Mouse (Mus musculus) gonadal fat pad, adult 2 months (tissue): ENCODE data around the gene Itgad. TPM values are rescaled to one million over a fixed set of nuclear protein-coding genes. Genes with fewer than 3 reads are reported as not detected.

Source experiments
- DNase-seq: peaks from one replicate; pipeline ENCODE4 v3.0.0-alpha.2; 2012; ENCODE audit warnings: low read depth
- polyA plus RNA-seq: library from polyadenylated mRNA; depleted of rRNA; stranded (reverse); fragments of >200 nt; gene quantifications from 2 replicates; pipeline ENCODE4 v1.2.3, GENCODE M21; 2012

The Itgad gene
- polyA plus RNA-seq, 1 experiment, result 0.41 TPM

DNA sequence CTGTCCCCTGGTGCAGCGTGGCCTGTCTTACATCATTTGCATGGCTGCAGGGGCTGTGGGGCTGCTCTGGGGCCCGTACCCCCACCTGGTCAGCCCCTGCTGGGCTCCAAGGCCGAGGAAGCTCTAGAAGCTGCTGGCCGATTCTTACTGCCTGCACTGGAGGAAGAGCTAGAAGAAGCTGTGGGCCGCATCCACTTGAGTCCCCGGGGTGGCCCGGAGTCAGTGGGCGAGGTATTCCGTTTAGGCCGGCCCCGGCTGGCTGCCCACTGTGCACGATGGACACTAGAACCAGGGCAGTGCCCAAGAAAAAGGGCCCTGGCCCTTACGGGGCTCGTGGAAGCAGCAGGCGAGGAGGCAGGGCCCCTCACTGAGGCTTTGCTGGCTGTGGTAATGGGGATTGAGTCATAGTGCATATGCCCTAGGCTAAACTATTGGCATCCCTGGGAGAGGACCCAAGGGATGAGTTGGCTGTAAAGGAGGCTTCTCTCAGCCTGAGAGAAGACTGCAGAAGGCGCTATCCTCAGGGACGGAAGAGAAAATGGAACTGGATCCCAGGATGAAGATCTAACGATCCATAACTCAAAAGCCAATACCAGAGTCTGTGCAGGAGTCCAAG lies 90.3 kb downstream of the Itgad start:
- DNase-seq, result no peak

DNA sequence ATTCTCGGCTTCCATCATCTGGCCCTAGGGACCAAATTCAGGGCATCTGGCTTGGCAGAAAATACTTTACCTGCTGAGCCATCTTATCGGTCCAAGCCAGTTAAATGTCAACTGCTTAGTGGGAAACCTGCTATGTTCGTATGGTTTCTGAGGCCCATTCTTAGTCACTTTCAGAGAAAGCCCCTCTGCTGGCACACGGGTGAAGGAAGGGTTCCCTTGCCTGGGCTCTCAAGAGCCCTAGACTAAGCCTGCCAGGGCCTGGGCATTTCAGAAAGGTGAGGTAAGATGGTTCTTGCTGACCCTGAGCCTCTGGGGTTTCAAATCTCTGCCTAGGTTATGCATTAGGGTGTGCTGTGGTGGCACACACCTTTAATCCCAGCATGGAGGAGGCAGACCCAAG lies 91.4 kb downstream of the Itgad start:
- DNase-seq, result no peak

DNA sequence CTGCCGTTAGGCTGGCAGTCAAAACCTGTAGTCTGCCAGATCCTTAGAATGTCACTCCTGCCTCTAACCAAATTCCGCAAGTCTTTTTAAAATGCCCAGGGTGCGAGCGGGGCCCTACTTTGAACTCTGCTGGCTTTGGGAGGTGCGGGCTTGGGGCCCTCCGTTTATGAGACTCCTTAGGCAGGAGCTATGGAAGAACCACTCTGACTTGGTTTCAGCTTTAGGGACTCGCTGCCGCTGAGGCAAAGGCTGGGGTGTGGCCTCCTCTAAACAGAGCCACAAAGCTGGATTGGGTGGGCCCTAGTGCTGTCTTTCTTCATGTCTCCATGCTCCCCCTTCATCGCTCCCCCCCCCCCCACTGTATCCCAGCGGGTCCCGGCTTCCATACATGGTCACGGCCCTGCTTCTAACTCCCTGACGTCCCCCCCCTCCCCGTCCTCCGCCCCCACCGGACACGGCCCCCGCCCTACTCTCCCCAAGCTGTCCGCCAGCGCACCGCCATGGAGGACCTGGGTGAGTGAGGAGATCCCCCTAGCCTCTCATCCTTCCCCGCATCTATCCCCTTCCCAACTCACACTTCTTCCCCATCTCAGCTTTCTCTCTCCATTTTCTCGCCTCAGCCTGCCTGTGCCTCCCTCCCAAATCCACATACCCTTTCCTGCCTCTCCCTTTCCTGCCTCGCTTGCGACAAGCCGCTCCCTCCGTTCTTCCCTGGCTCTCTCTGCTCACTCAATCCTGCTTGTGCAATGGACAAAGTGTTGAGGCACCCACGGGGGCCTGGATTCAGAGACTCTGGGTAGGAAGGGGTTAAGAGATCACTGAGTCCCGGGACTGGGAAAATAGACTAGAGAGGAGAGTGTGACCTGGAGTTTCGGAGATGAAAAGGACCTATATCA lies 92.6 kb downstream of the Itgad start, which contains the start of gene Tgfb1i1:
Tgfb1i1 (plus strand) TSS at position 317 of the 896 bp plus-strand sequence.
- DNase-seq, result no peak

DNA sequence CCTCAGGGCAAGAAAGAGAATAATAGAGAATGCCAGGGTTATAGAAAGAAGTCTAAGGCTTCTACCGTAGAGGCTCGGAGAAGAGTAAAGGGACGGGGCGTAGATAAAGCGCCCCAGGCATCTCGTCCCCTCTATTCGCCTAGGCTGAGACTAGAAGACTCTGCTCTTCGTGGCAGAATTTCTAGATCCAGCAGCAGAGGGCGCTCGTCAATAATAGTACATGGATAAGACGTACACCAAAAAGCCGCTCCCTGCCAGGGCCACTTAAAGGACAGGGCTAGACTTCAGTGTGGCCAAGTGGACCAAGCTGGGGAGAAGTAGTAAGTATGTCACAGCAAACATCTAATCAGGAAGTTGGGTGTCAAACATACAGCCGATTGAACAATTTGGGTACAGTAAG lies 93.3 kb downstream of the Itgad start:
- DNase-seq, result no peak

DNA sequence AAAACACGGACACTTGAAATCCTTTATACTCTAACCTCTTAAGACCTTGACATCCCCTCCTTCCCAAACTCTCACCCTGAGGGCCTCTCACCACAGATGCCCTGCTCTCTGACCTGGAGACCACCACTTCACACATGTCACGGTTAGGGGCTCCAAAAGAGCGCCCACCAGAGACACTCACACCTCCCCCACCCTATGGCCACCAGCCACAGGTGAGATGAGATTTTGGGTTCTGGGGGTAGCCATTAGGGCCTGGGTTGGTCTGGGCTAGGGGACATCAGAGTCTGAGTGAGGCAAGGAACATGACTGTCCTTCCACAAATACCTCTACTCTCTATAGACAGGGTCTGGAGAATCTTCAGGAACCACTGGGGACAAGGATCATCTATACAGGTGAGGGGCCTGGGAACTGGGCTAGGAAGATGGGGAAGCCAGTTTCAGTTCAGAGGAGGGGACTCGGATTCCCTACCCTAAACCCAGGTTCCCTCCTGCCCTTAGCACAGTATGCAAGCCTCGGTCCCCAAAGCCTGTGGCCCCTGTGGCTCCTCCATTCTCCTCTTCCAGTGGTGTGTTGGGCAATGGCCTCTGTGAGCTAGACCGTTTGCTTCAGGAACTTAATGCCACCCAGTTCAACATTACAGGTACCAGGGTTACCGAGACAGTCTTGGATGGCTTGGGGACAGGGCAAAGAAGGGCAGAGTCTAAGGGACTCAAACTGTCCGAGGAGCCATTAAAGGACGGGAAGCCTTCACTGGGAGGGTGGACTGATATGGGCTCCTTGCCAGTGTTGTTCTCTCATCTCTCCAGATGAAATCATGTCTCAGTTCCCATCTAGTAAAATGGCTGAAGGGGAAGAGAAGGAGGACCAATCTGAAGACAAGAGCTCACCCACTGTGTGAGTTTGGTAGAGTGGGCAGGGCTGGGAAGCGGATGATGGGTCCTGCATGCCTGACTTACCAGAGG lies 94.2 kb downstream of the Itgad start:
- DNase-seq, result no peak

DNA sequence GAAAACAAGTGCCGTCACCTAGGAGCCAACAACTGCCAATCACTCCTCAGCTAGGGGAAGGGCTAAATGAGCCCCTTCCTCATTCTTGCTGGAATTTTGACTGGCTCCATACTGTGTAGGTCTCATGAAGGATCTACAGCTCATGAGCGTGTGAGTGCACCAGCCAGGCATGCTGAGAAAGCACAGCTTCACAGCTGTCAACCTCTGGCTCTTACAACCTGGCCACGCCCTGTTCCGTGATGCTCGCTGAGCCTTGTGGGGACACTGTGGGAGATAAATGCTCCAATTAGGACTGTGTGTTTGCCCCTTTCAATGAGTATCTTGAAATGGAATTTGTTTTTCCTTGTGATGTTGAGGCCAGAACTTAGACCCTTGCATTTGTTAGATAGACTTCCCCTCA lies 95.8 kb downstream of the Itgad start:
- no peak for DNase-seq

DNA sequence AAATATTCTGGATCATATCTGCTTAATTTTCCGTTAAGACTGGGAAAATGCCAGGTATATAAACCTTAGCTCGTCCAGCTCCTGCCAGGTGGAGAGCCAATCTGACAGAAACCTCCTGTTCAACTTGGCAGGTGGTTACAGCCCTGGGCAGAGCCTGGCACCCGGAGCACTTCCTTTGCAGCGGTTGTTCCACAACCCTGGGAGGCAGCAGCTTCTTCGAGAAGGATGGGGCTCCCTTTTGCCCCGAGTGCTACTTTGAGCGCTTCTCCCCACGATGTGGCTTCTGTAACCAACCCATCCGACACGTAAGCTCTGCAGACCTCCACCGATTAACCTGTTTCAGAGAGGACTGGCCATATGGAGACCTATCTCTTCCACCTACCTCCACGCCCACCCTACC lies 97.8 kb downstream of the Itgad start:
- DNase-seq, result no peak

DNA sequence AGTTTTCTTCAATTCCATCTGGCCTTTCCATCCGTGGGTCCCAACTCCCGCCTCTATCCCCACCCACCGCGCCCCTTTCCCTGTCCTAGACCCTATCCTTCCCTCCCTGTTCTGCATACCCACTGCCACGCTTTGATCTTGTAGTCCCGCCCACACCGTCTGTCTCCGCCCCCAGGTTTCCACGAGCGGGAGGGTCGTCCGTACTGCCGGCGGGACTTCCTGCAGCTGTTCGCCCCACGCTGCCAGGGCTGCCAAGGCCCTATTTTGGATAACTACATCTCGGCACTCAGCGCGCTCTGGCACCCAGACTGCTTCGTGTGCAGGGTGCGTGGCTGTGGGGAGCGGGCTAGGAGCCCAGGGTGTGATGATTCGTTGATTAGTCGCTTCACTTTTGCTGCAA lies 98.4 kb downstream of the Itgad start:
- no peak for DNase-seq

DNA sequence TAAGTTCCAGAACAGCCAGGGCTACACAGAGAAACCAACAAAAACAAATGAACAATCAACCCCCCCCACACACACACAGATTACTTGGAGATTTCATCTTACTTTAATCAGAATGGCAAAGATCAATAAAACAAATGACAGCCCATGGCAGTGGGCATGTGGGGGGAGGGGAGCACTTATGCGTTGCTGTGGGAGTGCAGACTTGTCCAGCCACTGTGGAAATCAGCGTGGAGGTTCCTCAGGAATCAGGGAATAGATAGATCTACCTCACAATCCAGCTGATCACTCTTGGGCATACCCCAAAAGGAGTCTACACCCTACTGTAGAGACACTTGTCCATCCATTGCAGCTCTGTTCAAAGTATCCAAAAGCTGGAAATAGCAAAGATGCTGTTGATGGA lies 100.8 kb downstream of the Itgad start:
- no peak for DNase-seq

DNA sequence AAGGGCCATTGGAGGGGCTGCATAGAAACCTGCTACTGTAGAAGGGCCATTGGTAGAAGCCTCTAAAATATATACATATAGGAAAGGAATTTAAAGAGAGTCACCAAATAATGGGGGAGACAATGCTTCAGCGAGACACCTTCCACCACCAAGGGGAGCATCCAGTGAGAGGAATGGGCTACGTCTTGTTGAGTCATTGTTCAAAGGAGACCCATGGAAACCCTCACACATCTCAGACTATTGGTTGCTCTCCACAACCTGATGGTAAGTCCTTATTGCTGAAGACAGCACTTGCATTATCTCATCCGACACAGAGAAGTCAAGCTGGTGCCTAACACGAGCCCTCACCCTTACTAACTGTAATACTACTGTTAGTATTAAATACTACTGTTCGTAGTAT lies 101.6 kb downstream of the Itgad start:
- no peak for DNase-seq

DNA sequence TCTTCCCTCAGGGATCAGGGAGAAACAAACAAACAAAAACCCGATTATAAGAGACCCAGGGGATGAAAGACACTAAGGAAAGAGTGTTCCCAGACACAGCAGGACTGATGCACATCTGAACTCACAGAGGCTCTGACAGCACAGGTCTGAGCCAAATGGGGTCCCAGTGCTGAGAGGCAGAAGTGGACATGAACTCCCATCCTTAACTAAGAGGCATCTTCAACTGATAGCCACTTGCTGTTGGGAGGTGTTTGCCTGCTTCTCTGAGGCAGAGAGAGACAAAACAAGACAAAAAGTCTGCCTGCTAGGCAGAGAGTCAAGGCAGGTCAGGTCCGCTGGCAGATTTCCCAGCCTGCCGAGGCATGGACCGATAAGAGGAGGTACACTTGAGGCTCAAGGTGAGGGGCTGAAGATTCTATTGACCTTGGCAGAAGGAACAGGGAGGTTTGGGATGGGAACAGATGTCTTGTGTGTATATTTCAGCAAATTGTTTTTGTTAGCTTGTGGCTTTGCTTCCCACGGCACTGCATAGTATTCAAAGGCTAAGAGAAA lies 102.7 kb downstream of the Itgad start:
- DNase-seq, result no peak

DNA sequence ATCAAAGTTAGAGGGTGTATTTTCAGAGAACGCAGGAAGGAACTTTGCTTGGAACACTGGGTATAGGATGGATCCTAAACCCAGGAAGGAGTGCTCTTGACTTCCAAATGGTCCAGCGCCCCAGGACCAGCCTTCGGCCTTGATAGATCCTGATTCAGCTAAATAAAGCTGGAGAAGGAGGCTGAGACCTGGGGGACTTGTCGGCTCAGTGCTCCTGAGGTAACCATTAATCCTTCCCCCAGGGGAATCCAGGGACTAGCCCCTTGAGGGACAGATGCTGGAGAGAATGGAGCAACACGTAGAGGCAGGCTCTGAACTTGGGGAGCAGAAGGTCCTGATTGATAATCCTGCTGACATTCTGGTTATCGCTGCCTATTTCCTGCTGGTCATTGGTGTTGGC lies 111.2 kb downstream of the Itgad start, which contains the start of gene Slc5a2:
Slc5a2 (plus strand) TSS at position 247 of the 400 bp plus-strand sequence.
- no peak for DNase-seq

DNA sequence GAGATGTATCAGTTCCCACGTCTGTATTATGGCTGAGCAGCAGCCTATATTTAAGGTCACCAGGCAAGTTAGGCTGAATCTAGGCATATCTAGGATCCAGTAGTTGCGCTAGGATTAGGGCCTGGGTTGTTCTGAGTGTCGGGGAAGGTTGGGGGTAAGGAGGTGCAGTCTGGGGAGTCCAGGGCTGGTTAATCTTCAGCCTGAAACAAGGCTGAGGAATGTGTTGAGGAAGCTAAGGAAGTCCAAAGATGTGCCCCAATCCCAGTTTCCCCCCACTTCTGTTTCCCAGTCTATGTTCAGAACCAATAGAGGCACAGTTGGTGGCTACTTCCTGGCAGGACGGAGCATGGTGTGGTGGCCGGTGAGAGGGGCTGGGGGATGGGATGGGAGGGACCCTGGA lies 111.9 kb downstream of the Itgad start:
- no peak for DNase-seq

DNA sequence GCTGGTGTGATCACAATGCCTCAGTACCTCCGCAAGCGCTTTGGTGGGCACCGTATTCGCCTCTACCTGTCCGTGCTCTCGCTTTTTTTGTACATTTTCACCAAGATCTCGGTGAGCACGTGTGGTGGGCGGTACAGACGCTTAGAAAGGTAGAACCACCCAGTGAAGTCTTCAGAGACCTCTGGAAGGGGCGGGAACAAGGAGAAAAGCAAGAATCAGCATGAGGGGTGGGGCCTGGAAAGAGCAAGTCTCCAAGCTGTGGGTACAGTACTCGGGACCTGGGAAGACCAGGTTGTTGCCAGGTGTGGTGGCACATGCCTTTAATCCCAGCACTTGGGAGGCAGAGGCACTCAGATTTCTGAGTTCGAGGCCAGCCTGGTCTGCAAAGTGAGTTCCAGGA lies 113.2 kb downstream of the Itgad start:
- no peak for DNase-seq

DNA sequence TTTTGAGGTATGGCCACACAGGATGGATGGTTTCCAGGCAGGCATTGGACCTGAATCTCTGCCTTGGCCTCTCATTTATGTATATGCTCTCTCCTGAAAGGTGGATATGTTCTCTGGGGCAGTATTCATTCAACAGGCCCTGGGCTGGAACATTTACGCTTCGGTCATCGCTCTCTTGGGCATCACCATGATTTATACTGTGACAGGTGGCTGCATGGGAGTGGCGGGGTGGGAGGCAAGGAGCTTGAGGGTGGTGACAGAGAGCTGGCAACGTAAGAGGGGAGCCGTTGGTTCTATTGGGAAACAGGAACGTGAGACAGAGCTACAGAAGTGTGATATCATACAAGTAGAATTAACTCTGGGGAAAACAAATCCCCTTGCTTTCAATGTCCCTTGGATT lies 113.6 kb downstream of the Itgad start:
- no peak for DNase-seq

DNA sequence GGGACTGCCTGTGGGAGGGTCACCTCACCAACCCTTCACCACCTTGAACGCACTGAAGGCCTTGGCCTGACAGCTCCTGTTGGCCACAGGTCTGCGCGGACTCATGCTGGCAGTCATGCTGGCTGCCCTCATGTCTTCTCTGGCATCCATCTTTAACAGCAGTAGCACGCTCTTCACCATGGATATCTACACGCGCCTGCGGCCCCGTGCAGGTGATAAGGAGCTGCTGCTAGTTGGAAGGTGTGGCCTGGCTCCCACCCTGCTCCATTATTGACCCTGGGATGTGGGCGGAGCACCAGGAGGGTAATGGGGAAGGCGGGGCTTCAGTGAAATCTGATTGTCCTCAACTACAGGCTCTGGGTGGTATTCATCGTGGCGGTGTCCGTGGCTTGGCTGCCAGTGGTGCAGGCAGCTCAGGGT lies 116.3 kb downstream of the Itgad start:
- no peak for DNase-seq

DNA sequence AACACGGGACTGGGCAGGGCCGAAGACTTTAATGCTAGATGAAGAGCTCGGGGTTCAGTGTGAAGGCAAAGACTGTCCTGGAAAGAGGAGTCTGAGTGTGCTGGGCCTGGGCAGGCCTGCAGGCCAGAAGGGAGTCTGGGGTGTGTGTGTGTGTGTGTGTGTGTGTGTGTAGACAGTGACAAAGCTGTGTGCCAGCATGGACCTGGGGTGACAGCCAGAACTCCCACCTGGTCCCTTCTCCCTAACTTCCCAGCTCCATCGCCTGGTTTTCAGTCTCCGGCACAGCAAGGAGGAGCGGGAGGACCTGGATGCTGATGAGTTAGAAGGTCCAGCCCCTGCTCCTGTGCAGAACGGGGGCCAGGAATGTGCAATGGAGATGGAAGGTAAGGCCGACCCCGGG lies 117.3 kb downstream of the Itgad start:
- DNase-seq, result no peak
